Mouse (Mus musculus) limb, embryonic 12.5 days (tissue): ENCODE data around the gene Ube2n. TPM values are rescaled to one million over a fixed set of nuclear protein-coding genes. Genes with fewer than 3 reads are reported as not detected.

Experiments
- ATAC-seq: fragments of 200-750 bp; cut with Nextera tagmentation; 2 replicates; pipeline ENCODE4 v1.8.0; 2017; ENCODE audit warnings: low read depth, moderate TSS enrichment; ENCODE audit not compliant: insufficient number of reproducible peaks, insufficient read depth, low FRiP score, low TSS enrichment
- H3K27ac ChIP-seq: fragments of 300-500 bp; sonication (generic); 2 replicates; pipeline ENCODE4 v1.5.1; 2016; ENCODE audit warnings: mild to moderate bottlenecking, moderate library complexity
- H3K27me3 ChIP-seq: fragments of 300-500 bp; sonication (generic); 2 replicates; pipeline ENCODE4 v1.6.1; 2016; ENCODE audit warnings: mild to moderate bottlenecking, moderate library complexity
- H3K36me3 ChIP-seq: fragments of 300-500 bp; sonication (generic); 2 replicates; pipeline ENCODE4 v1.6.1; 2016; ENCODE audit warnings: mild to moderate bottlenecking, moderate library complexity
- H3K4me1 ChIP-seq: fragments of 300-500 bp; sonication (generic); replicated peaks from 2 replicates; pipeline ENCODE4 v1.6.1; 2016
- H3K4me2 ChIP-seq: fragments of 300-500 bp; sonication (generic); 2 replicates; pipeline ENCODE4 v1.6.1; 2016; ENCODE audit warnings: mild to moderate bottlenecking, moderate library complexity
- H3K4me3 ChIP-seq: fragments of 300-500 bp; sonication (generic); replicated peaks from 2 replicates; pipeline ENCODE4 v1.5.1; 2016; ENCODE audit warnings: mild to moderate bottlenecking
- H3K9ac ChIP-seq: fragments of 300-500 bp; sonication (generic); replicated peaks from 2 replicates; pipeline ENCODE4 v1.6.1; 2016; ENCODE audit warnings: mild to moderate bottlenecking, moderate library complexity
- H3K9me3 ChIP-seq: fragments of 300-500 bp; sonication (generic); 2 replicates; pipeline ENCODE4 v1.6.1; 2016; ENCODE audit warnings: mild to moderate bottlenecking, moderate library complexity
- WGBS: fragments of 180-500 bp; shearing (Covaris S2); methylation state at CpG from one replicate; pipeline ENCODE4 v1.1.7; 2016; 5-methylcytosine and 5-hydroxymethylcytosine counted together
- polyA plus RNA-seq: library from polyadenylated mRNA; unstranded; fragments of >200 nt; fragmentation: Nextera tagmentation; extraction: Ambion mirVana; gene quantifications from 2 replicates; pipeline ENCODE4 v1.2.1, GENCODE M21; 2016

Ube2n gene
- polyA plus RNA-seq, 1 experiment from 2014 or later, result 326 TPM

DNA sequence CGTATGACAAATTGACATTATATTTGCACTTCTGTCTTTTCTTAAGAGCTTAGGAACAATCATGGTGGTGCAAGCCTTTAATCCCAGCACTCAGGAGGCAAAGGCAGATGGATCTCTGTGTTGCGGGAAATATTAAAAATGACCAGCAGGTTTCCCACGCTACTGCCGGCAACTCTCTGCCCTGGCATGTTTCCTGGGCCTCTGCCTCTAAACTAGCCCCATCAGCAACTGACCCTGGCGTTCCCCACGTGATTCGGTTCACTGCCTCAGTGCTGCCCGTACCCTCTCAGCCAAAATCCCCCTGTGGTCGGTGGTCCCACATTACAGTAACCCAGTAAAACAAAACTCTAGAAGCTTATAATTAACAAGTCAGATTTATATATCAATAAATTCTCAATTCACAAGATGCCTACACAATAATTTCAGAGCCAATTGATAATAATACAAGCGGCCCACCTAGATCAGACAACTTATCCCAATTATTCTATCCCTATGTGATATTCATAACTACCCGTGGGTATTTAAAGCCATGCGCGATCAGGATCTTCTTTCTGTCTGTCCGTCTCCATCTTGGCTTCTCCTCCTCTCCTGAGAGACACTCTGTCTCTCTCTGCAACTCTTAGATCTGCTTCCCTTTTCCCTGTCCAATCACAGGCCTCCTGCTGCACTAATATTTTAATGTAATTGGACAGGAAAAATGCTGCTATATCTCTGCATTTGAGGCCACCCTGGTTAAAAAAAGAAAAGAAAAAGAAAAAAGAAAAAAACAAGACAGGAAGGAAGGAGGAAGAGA is 11.3 kb upstream of the Ube2n start:
- WGBS, result 87% methylated on average over 14 of the region's 14 CpGs
- no peak for ATAC-seq
- H3K36me3 ChIP-seq, result no peaks in the 10 kb centered on the region

DNA sequence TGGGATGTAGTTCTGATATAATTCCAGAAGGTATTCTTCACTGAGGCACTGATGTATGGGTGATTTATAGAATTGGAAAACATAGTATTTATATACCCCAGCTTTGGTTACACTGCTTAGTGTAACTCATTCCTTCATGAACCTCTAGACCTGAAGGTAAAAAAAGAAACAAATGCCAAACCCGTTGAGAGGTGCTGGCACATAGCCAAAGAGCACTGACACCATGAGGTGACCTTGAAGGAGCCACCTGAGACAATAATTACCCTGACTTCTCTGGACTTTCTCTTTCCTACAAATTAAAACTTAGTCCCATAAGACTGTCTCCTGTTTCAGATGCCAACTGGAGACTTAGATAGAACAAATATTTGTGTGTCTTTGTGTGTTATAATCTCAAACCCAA is 10.6 kb upstream of the Ube2n start:
- 31% methylated on average over 1 of the region's 1 CpGs for WGBS
- no peaks in the 10 kb centered on the region for H3K36me3 ChIP-seq
- H3K4me3 ChIP-seq, result no peak overlapping the region
- H3K27me3 ChIP-seq, result no peaks in the 10 kb centered on the region
- no peak for ATAC-seq
- peaks cover 9% of the 10 kb centered on the region for H3K4me1 ChIP-seq
- H3K9ac ChIP-seq, result no peak overlapping the region
- no peaks in the 10 kb centered on the region for H3K9me3 ChIP-seq
- H3K27ac ChIP-seq, result no peak overlapping the region
- H3K4me2 ChIP-seq, result no peak overlapping the region

More for the DNA sequence above, 11.3 kb upstream of the Ube2n start:
- peaks cover 9% of the 10 kb centered on the region for H3K4me1 ChIP-seq
- no peaks in the 10 kb centered on the region for H3K27me3 ChIP-seq
- H3K27ac ChIP-seq, result no peak overlapping the region
- H3K9ac ChIP-seq, result no peak overlapping the region
- no peak overlapping the region for H3K4me2 ChIP-seq
- H3K4me3 ChIP-seq, result no peak overlapping the region
- H3K9me3 ChIP-seq, result no peaks in the 10 kb centered on the region

DNA sequence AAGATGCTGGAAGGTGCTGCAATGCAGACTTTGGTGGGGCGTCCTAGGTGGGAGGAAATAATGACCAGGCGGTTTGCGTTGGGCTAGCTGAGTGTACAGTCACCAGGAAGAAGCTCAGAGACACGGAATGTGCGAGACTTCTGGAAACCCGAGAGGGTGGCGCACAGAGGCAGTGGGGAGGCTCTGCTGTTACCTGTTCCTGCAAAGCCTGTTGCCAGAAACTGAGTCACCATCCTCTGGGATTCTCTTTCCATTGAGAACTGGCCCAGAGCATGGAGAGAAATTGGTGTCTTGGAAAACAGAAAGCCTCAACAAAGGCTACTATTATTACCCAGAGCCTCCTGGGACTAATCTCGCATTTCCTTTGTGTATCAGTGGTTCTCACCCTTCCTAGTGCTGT is 6.8 kb upstream of the Ube2n start:
- no peaks in the 10 kb centered on the region for H3K36me3 ChIP-seq
- 86% methylated on average over 8 of the region's 8 CpGs for WGBS
- H3K4me2 ChIP-seq, result no peak overlapping the region
- H3K27ac ChIP-seq, result no peak overlapping the region
- H3K9me3 ChIP-seq, result no peaks in the 10 kb centered on the region
- H3K9ac ChIP-seq, result no peak overlapping the region
- H3K4me3 ChIP-seq, result no peak overlapping the region
- ATAC-seq, result no peak
- no peaks in the 10 kb centered on the region for H3K27me3 ChIP-seq
- H3K4me1 ChIP-seq, result no peaks in the 10 kb centered on the region

DNA sequence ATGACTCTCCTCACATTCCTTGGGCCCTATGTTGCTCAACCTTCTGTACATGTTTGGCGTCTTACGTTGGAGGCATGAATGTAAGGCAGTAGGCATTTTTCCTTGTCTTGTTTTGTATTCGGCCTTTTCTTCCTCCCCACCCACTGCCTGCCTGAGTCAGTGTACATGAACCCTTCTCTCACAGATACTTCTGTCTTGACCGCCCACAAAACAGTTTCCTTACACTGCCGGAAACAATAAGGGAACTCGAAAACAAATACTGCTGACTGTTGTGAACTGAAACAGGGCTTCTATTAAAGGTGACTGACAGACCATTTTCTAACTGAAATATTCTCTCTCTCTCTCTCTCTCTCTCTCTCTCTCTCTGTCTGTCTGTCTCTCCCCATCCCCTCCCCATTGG is 6.2 kb upstream of the Ube2n start:
- Histone ChIP-seq H3K27ac (no peak overlapping the region), H3K9me3 (no peaks in the 10 kb centered on the region), H3K9ac (no peak overlapping the region), H3K27me3 (no peaks in the 10 kb centered on the region), H3K4me1 (no peaks in the 10 kb centered on the region), H3K4me2 (no peak overlapping the region), H3K36me3 (no peaks in the 10 kb centered on the region), H3K4me3 (no peak overlapping the region)
- no peak for ATAC-seq
- 85% methylated on average over 6 of the region's 6 CpGs for WGBS

DNA sequence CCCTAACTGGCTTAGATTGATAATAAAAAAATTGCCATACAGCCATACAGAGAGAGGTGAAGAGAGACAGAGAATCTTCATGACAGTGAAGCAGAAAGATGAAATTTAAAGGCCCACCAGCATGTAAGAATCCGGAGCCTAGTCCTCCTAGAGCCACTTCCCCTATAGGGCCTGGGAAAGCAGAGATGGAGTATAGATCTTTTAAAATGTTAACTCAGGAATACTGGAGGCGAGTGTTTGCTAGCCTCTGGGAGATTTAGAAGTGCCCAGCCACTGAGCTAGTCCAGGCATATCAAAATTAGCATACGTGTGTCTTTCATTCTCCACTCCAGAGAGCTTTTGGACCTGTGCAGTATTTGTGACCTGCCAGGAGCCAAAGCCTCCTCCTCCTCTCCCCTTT is 5.7 kb upstream of the Ube2n start:
- Histone ChIP-seq H3K9ac (no peak overlapping the region), H3K27ac (no peak overlapping the region), H3K4me3 (no peak overlapping the region), H3K27me3 (no peaks in the 10 kb centered on the region), H3K4me2 (no peak overlapping the region), H3K4me1 (0 out of 2 replicates have a peak, but pooled peaks cover 3% of the 10 kb centered on the region), H3K9me3 (no peaks in the 10 kb centered on the region), H3K36me3 (no peaks in the 10 kb centered on the region)
- WGBS, result 85% methylated on average over 3 of the region's 3 CpGs
- ATAC-seq, result no peak

DNA sequence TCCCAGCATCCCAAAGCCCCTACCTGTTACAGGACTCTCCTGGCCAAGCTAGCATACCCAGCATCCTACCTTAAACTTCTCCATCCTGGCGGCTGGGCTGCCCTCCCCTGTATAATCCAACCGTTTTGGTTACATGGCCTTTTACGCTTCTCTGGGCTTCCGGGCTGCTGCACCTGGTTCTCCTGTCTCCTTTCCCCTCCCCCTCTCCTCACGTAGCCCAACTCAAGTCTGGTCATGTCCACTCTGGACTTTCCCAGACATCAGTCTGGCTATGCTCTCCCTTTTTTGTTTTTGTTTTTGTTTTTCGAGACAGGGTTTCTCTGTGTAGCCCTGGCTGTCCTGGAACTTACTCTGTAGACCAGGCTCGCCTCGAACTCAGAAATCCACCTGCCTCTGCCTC is 2.3 kb upstream of the Ube2n start:
- Histone ChIP-seq H3K36me3 (no peaks in the 10 kb centered on the region), H3K9me3 (no peaks in the 10 kb centered on the region), H3K27ac (no peak overlapping the region), H3K4me3 (no peak overlapping the region), H3K4me1 (peaks cover 12% of the 10 kb centered on the region), H3K27me3 (no peaks in the 10 kb centered on the region), H3K9ac (no peak overlapping the region), H3K4me2 (no peak overlapping the region)
- ATAC-seq, result no peak
- WGBS, result 75% methylated on average over 8 of the region's 8 CpGs

DNA sequence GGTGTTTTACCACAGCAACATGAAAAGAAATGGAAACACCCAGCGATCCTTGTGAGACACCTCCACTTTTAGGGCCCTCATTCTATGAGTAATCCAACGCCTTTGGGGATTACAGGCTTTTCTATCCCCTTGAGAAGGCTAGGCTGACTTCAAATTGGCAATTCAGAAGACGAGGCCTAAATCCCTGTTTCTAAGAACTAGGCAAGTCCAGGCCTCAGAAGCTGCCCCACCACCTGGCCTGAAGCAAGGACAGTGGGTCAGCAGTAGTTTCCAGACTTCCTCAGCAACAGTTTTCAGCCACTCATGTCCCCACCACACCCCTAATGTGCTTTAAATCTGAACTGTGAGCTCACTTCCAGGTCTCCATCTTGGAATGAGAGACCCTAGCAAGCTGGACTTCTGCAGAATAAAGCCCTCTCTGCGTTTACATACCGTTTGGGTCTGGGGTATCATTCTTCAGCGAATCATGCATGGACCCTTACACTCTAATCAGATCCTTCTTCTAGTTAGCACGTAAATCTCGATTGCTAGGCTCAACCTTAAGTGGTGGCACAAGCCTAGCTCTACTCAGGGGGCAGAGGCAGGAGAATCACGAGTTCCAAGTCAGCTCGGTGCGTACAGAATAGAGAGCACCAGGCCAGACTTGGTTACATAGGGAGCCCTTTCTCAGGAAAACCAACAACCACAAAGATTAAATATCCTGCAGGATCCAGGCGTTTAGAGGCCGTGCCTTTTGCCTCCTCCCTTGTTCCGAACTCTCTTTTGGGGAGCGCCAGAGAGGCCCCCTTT is 983 bp upstream of the Ube2n start:
- H3K4me3 ChIP-seq, result peak overlapping the region; percentile 99
- ATAC-seq, result peak; percentile 6; the same call in 1 of the 2 replicates
- peaks cover 15% of the 10 kb centered on the region for H3K4me1 ChIP-seq
- H3K9me3 ChIP-seq, result no peaks in the 10 kb centered on the region
- 33% methylated on average over 15 of the region's 15 CpGs for WGBS
- peak overlapping the region; percentile 63 for H3K4me2 ChIP-seq
- no peaks in the 10 kb centered on the region for H3K27me3 ChIP-seq
- H3K36me3 ChIP-seq, result peaks cover under 1% of the 10 kb centered on the region; the same call in 1 of the 2 replicates
- peak overlapping the region; percentile 99 for H3K27ac ChIP-seq
- peak overlapping the region; percentile 97 for H3K9ac ChIP-seq

DNA sequence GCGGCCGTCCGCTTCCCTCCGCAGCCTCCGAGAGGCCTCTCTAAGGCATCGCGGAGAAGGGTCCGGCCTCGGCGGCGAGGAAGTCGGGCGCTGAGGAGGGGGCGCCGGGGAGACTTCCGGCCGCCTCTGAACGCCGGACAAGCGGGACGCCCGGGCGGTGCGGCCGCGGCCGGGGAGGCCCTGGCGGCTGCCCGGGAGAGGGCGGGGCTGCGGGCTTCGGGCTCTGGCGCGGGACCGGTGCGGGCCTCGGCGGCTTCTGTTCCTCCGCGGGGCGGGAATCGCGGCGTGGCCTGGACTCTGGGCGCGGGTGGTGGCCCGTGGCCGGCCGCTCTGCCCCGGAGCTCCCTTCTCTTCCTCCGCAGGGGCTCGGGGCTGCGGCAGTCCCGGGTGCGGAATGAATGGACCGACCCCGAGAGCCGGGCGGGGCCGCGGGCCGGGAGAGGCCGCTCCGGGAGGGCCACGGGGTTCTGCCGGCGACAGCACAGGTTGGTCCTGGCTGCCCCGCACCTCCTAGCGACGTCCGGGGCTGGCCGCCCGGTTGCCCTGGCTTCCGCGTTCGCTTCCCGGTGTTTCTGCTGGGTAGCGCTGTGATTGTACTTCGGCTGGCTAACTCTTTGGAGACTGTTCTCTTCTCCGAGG is 467 bp downstream of the Ube2n start:
- Histone ChIP-seq H3K9me3 (no peaks in the 10 kb centered on the region), H3K27me3 (no peaks in the 10 kb centered on the region), H3K4me1 (peaks cover 15% of the 10 kb centered on the region), H3K9ac (peak overlapping the region; percentile 97), H3K4me3 (peak overlapping the region; percentile 99), H3K4me2 (peak overlapping the region; percentile 67), H3K27ac (peak overlapping the region; percentile 99), H3K36me3 (peaks cover 5% of the 10 kb centered on the region; the same call in 1 of the 2 replicates)
- ATAC-seq, result peak; percentile 61; the same call in 1 of the 2 replicates
- under 1% methylated on average over 57 of the region's 80 CpGs for WGBS

DNA sequence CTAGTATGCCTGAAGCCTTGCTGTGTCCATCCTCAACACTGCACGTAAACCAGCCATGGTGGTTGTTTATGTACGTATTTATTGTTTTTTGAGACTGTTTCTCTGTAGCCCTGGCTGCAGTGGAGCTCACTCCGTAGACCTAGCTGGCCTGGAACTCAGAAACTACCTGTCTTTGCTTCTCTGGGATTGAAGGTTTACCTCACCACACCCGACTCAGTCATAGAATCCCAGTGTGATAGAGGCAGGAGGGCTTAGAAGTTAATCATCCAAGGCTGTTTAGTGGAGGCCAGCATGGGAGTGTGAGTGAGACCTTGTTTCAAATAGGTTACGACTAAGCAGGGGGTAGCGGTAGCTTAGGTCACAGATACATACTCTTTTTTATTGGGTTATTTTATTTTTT is 2.7 kb downstream of the Ube2n start:
- ATAC-seq, result no peak
- no peak overlapping the region for H3K4me2 ChIP-seq
- no peak overlapping the region for H3K27ac ChIP-seq
- 86% methylated on average over 6 of the region's 6 CpGs for WGBS
- no peaks in the 10 kb centered on the region for H3K9me3 ChIP-seq
- H3K4me3 ChIP-seq, result no peak overlapping the region
- H3K4me1 ChIP-seq, result peaks cover 15% of the 10 kb centered on the region
- H3K36me3 ChIP-seq, result peaks cover 16% of the 10 kb centered on the region
- H3K27me3 ChIP-seq, result no peaks in the 10 kb centered on the region
- H3K9ac ChIP-seq, result no peak overlapping the region

DNA sequence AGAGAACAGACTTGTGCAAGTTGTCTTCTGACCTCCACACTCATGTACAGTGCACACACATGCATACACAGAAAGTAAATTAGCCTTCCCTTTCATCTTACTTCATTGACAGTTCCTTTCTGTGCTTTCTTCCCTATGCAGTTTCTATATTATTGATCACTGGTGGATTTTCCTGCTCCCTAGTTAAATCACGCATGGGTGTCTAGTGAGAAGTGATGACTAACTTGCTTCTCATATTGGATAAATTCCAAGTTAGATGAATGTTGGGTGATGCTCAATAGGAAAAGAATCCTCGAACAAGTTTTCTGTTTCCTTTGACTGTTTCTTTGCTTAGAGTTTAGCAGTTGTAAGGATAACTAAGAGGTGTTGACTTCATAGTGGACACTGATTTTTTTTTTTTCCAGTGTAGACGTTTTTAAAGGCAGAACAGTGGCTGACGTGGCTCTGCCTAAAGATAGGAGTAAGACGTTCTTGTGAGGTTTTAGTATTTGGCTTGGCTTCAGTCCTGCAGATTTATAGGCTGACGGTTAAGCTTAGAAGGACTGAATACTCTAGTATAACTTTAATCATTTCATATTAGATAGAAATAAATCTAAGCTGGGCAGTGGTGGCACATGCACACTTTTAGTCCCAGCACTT is 10.2 kb downstream of the Ube2n start:
- Histone ChIP-seq H3K27ac (no peak overlapping the region), H3K4me2 (no peak overlapping the region), H3K36me3 (peaks cover 13% of the 10 kb centered on the region), H3K4me1 (peaks cover 17% of the 10 kb centered on the region), H3K9ac (no peak overlapping the region), H3K27me3 (no peaks in the 10 kb centered on the region), H3K9me3 (no peaks in the 10 kb centered on the region), H3K4me3 (no peak overlapping the region)
- 81% methylated on average over 6 of the region's 6 CpGs for WGBS
- ATAC-seq, result no peak

DNA sequence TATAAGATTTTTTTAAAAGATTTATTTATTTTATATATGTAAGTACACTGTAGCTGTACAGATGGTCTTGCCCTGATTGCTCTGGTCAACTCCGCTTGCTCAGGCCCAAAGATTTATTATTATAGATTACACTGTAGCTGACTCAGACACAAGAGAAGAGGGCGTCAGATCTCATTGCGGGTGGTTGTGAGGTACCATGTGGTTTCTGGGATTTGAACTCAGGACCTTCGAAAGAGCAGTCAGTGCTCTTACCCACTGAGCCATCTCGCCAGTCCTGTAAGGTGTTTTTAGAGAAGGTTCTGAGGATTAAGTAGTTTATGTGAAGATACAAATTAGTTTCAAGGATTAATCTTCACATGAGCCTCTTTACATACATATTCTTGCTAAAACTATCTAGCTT is 10.9 kb downstream of the Ube2n start:
- Histone ChIP-seq H3K9ac (no peak overlapping the region), H3K27ac (no peak overlapping the region), H3K4me1 (peaks cover 23% of the 10 kb centered on the region), H3K9me3 (no peaks in the 10 kb centered on the region), H3K4me3 (no peak overlapping the region), H3K27me3 (no peaks in the 10 kb centered on the region), H3K4me2 (no peak overlapping the region), H3K36me3 (peaks cover 13% of the 10 kb centered on the region)
- WGBS, result 92% methylated on average over 5 of the region's 5 CpGs
- no peak for ATAC-seq
